Mouse (Mus musculus) testis, adult 2 months (tissue): ENCODE measurements around the gene B4galnt4.

Source experiments
- CTCF ChIP-seq: fragments of 200-500 bp; IDR thresholded peaks from 2 replicates; pipeline ENCODE4 v1.5.1; 2012; ENCODE audit warnings: low read depth, mild to moderate bottlenecking, inconsistent platforms, low read length, moderate library complexity; ENCODE audit not compliant: control insufficient read depth, insufficient read depth, insufficient replicate concordance
- POLR2A ChIP-seq: fragments of 200-500 bp; IDR thresholded peaks from 2 replicates; pipeline ENCODE4 v1.6.1; 2012; ENCODE audit warnings: low read depth, mild to moderate bottlenecking, inconsistent platforms, low read length, moderate library complexity; ENCODE audit not compliant: control insufficient read depth

GRCm38 (mm10) chr7:141039386-141040107 is 21.4 kb upstream of the B4galnt4 start:
- TF ChIP-seq POLR2A (no peak), CTCF (no peak)
